Mouse (Mus musculus) liver, embryonic 13.5 days (tissue): ENCODE results near the gene Gm13279. TPM values are rescaled to one million over a fixed set of nuclear protein-coding genes. Genes with fewer than 3 reads are reported as not detected.

Source experiments
- ATAC-seq: fragments of 200-750 bp; cut with Nextera tagmentation; 2 replicates; pipeline ENCODE4 v1.8.0; 2017; ENCODE audit warnings: low read depth, mild to moderate bottlenecking, moderate number of reproducible peaks, moderate library complexity
- DNase-seq: peaks from one replicate; pipeline ENCODE4 v3.0.0; 2022
- H3K27ac ChIP-seq: fragments of 300-500 bp; sonication (generic); 2 replicates; pipeline ENCODE4 v1.5.1; 2015; ENCODE audit warnings: moderate library complexity, mild to moderate bottlenecking, inconsistent platforms
- H3K27me3 ChIP-seq: fragments of 300-500 bp; sonication (generic); 2 replicates; pipeline ENCODE4 v1.6.1; 2015; ENCODE audit warnings: mild to moderate bottlenecking, inconsistent platforms
- H3K36me3 ChIP-seq: fragments of 300-500 bp; sonication (generic); 2 replicates; pipeline ENCODE4 v1.6.1; 2015; ENCODE audit warnings: mild to moderate bottlenecking, inconsistent platforms
- H3K4me1 ChIP-seq: fragments of 300-500 bp; sonication (generic); replicated peaks from 2 replicates; pipeline ENCODE4 v1.6.1; 2015; ENCODE audit warnings: inconsistent platforms
- H3K4me2 ChIP-seq: fragments of 300-500 bp; sonication (generic); 2 replicates; pipeline ENCODE4 v1.6.1; 2015; ENCODE audit warnings: inconsistent platforms, mild to moderate bottlenecking, moderate library complexity
- H3K4me3 ChIP-seq: fragments of 300-500 bp; sonication (generic); replicated peaks from 2 replicates; pipeline ENCODE4 v1.5.1; 2015; ENCODE audit warnings: mild to moderate bottlenecking, inconsistent platforms
- H3K9ac ChIP-seq: fragments of 300-500 bp; sonication (generic); 2 replicates; pipeline ENCODE4 v1.6.1; 2015; ENCODE audit warnings: mild to moderate bottlenecking, inconsistent platforms
- H3K9me3 ChIP-seq: fragments of 300-500 bp; sonication (generic); replicated peaks from 2 replicates; pipeline ENCODE4 v1.6.1; 2016; ENCODE audit warnings: inconsistent platforms
- WGBS: fragments of 180-500 bp; shearing (Covaris S2); methylation state at CpG from one replicate; pipeline ENCODE4 v1.1.7; 2015; ENCODE audit not compliant: insufficient replicate concordance; 5-methylcytosine and 5-hydroxymethylcytosine counted together
- polyA plus RNA-seq: library from polyadenylated mRNA; unstranded; fragments of >200 nt; fragmentation: Nextera tagmentation; extraction: Ambion mirVana; gene quantifications from 2 replicates; pipeline ENCODE4 v1.2.1, GENCODE M21; 2015

Gene Gm13279
- polyA plus RNA-seq, 1 experiment from 2014 or later, result not detected

DNA sequence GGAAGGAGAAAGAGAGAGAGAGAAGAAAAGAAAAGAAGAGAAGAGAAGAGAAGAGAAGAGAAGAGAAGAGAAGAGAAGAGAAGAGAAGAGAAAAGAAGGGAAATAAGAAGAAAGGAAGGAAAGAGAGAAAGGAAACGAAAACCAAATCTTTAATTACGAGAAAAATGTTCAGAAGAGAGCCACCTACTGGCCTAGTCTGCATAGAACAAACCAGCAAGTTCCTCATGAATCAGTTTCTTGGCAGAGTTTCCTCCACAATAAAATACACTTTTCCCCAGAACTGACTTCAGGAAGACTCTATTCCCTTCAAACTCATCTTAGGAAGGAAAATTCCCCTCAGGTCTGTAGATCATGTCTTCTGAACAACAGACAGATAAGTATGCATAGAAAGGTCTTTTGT lies 48.1 kb downstream of the Gm13279 start:
- H3K4me2 ChIP-seq, result no peak overlapping the region
- DNase-seq (no peak), ATAC-seq (no peak)
- H3K9ac ChIP-seq, result no peak overlapping the region
- no peaks in the 10 kb centered on the region for H3K36me3 ChIP-seq
- WGBS, result 14% methylated on average over 2 of the region's 2 CpGs
- no peaks in the 10 kb centered on the region for H3K9me3 ChIP-seq
- H3K4me3 ChIP-seq, result no peak overlapping the region
- no peak overlapping the region for H3K27ac ChIP-seq
- no peaks in the 10 kb centered on the region for H3K27me3 ChIP-seq
- H3K4me1 ChIP-seq, result no peaks in the 10 kb centered on the region

Other genes with a start within 250 kb of the Gm13279 start
- not detected in 2 replicates for gene Ifna15, start 239.2 kb upstream of the Gm13279 start, polyA plus RNA-seq
- not detected in 2 replicates for gene Ifna14, start 225.6 kb upstream of the Gm13279 start, polyA plus RNA-seq
- gene Ifna9, start 205.0 kb upstream of the Gm13279 start, polyA plus RNA-seq, result not detected in 2 replicates
- gene Ifna12, start 194.0 kb upstream of the Gm13279 start, polyA plus RNA-seq, result not detected in 2 replicates
- not detected in 2 replicates for gene C87499, start 163.0 kb upstream of the Gm13279 start, polyA plus RNA-seq
- gene Ifna13, start 152.9 kb upstream of the Gm13279 start, polyA plus RNA-seq, result not detected in 2 replicates
- gene Ifna16, start 120.5 kb upstream of the Gm13279 start, polyA plus RNA-seq, result not detected in 2 replicates
- gene Ifna2, start 113.5 kb upstream of the Gm13279 start, polyA plus RNA-seq, result not detected in 2 replicates
- gene Ifnab, start 106.0 kb upstream of the Gm13279 start, polyA plus RNA-seq, result not detected in 2 replicates
- 0.25 and 0.29 TPM in 2 replicates for gene Gm26566, start 75.6 kb upstream of the Gm13279 start, polyA plus RNA-seq
- 24.6 and 33.1 TPM in 2 replicates for gene Klhl9, start 74.9 kb upstream of the Gm13279 start, polyA plus RNA-seq
- not detected in 2 replicates for gene Gm13271, start 42.5 kb upstream of the Gm13279 start, polyA plus RNA-seq
- not detected in 2 replicates for gene Gm13283, start 37.3 kb upstream of the Gm13279 start, polyA plus RNA-seq
- not detected in 2 replicates for gene Gm13290, start 23.6 kb upstream of the Gm13279 start, polyA plus RNA-seq
- not detected in 2 replicates for gene Gm13289, start 20.5 kb upstream of the Gm13279 start, polyA plus RNA-seq
- gene Gm13272, start 17.5 kb upstream of the Gm13279 start, polyA plus RNA-seq, result not detected in 2 replicates
- not detected in 2 replicates for gene Ifnz, start 15.3 kb upstream of the Gm13279 start, polyA plus RNA-seq
- 0.23 TPM in 1 of 2 replicates, not detected in the other for gene Gm13276, start 11.7 kb upstream of the Gm13279 start, polyA plus RNA-seq
- gene Gm13277, start 8.8 kb upstream of the Gm13279 start, polyA plus RNA-seq, result not detected in 2 replicates
- gene Gm13278, start 5.8 kb upstream of the Gm13279 start, polyA plus RNA-seq, result not detected in 2 replicates
- gene Gm13275, start 2.9 kb upstream of the Gm13279 start, polyA plus RNA-seq, result not detected in 2 replicates
- 0.25 and 0.31 TPM in 2 replicates for gene Gm13285, start 2.3 kb downstream of the Gm13279 start, polyA plus RNA-seq
- gene Gm13287, start 5.9 kb downstream of the Gm13279 start, polyA plus RNA-seq, result not detected in 2 replicates
- not detected in 2 replicates for gene Gm13288, start 8.1 kb downstream of the Gm13279 start, polyA plus RNA-seq
- gene Ifna7, start 18.8 kb downstream of the Gm13279 start, polyA plus RNA-seq, result not detected in 2 replicates
- gene Ifna11, start 22.6 kb downstream of the Gm13279 start, polyA plus RNA-seq, result not detected in 2 replicates
- not detected in 2 replicates for gene Ifna6, start 30.0 kb downstream of the Gm13279 start, polyA plus RNA-seq
- gene Ifna5, start 38.1 kb downstream of the Gm13279 start, polyA plus RNA-seq, result not detected in 2 replicates
- gene Ifna4, start 44.5 kb downstream of the Gm13279 start, polyA plus RNA-seq, result not detected in 2 replicates
- not detected in 2 replicates for gene Ifna1, start 52.7 kb downstream of the Gm13279 start, polyA plus RNA-seq
- gene Ifne, start 82.8 kb downstream of the Gm13279 start, polyA plus RNA-seq, result not detected in 2 replicates